Mouse (Mus musculus) lung, embryonic 14.5 days (tissue): ENCODE results near the gene Slc11a1. TPM values are rescaled to one million over a fixed set of nuclear protein-coding genes. Genes with fewer than 3 reads are reported as not detected.

Experiments used
- ATAC-seq: fragments of 200-750 bp; cut with Nextera tagmentation; 2 replicates; pipeline ENCODE4 v1.8.0; 2017; ENCODE audit warnings: mild to moderate bottlenecking, moderate TSS enrichment, moderate library complexity; ENCODE audit not compliant: insufficient read depth
- DNase-seq: peaks from one replicate; pipeline ENCODE4 v3.0.0-alpha.2; 2015
- H3K27ac ChIP-seq: fragments of 300-500 bp; sonication (generic); 2 replicates; pipeline ENCODE4 v1.5.1; 2014; ENCODE audit warnings: low read depth, mild to moderate bottlenecking, moderate library complexity
- H3K27me3 ChIP-seq: fragments of 300-500 bp; sonication (generic); 2 replicates; pipeline ENCODE4 v1.6.1; 2014; ENCODE audit warnings: low read length, control low read depth; ENCODE audit not compliant: insufficient read depth
- H3K36me3 ChIP-seq: fragments of 300-500 bp; sonication (generic); 2 replicates; pipeline ENCODE4 v1.6.1; 2014; ENCODE audit warnings: control low read depth; ENCODE audit not compliant: insufficient read depth
- H3K4me1 ChIP-seq: fragments of 300-500 bp; sonication (generic); 2 replicates; pipeline ENCODE4 v1.6.1; 2014; ENCODE audit warnings: antibody characterized with exemption, control low read depth; ENCODE audit not compliant: insufficient read depth
- H3K4me2 ChIP-seq: fragments of 300-500 bp; sonication (generic); 2 replicates; pipeline ENCODE4 v1.6.1; 2014; ENCODE audit warnings: mild to moderate bottlenecking
- H3K4me3 ChIP-seq: fragments of 300-500 bp; sonication (generic); 2 replicates; pipeline ENCODE4 v1.5.1; 2014; ENCODE audit warnings: low read depth, low read length
- H3K9ac ChIP-seq: fragments of 300-500 bp; sonication (generic); 2 replicates; pipeline ENCODE4 v1.6.1; 2014
- H3K9me3 ChIP-seq: fragments of 300-500 bp; sonication (generic); 2 replicates; pipeline ENCODE4 v1.6.1; 2016; ENCODE audit warnings: low read depth, low read length, control low read depth
- CTCF ChIP-seq: IDR thresholded peaks from 2 replicates; pipeline ENCODE4 v1.5.1; 2016; ENCODE audit warnings: antibody characterized with exemption, low read depth
- WGBS: fragments of 180-500 bp; shearing (Covaris S2); extraction: QIAGEN DNeasy Blood & Tissue Kit; methylation state at CpG from one replicate; pipeline ENCODE4 v1.1.7; 2014; 5-methylcytosine and 5-hydroxymethylcytosine counted together
- polyA plus RNA-seq: library from polyadenylated mRNA; unstranded; fragments of >200 nt; fragmentation: Nextera tagmentation; extraction: Ambion mirVana; gene quantifications from 2 replicates; pipeline ENCODE4 v1.2.1, GENCODE M21; 2014

Gene Slc11a1
- polyA plus RNA-seq, 1 experiment from 2014 or later = 3.5 TPM

- Histone ChIP-seq H3K4me2 (no peak overlapping the region), H3K27me3 (no peaks in the 10 kb centered on the region), H3K4me1 (no peaks in the 10 kb centered on the region), H3K27ac (no peak overlapping the region), H3K9me3 (no peaks in the 10 kb centered on the region), H3K9ac (no peak overlapping the region), H3K4me3 (no peak overlapping the region), H3K36me3 (no peaks in the 10 kb centered on the region)
- DNase-seq (no peak), ATAC-seq (no peak)
- TF ChIP-seq CTCF = no peak
- WGBS = 74% methylated on average over 7 of the region's 7 CpGs
These were observed 33.1 kb upstream of the Slc11a1 start for GRCm38 (mm10) chr1:74341898-74342297.

GRCm38 (mm10) chr1:74342308-74342707, 32.7 kb upstream of the Slc11a1 start:
- Histone ChIP-seq H3K4me1 (no peaks in the 10 kb centered on the region), H3K36me3 (0 out of 2 replicates have a peak, but pooled peaks cover under 1% of the 10 kb centered on the region), H3K4me3 (no peak overlapping the region), H3K4me2 (no peak overlapping the region), H3K9me3 (no peaks in the 10 kb centered on the region), H3K9ac (no peak overlapping the region), H3K27me3 (no peaks in the 10 kb centered on the region), H3K27ac (no peak overlapping the region)
- DNase-seq (no peak), ATAC-seq (no peak)
- no peak for TF ChIP-seq CTCF
- 83% methylated on average over 1 of the region's 1 CpGs for WGBS

DNA sequence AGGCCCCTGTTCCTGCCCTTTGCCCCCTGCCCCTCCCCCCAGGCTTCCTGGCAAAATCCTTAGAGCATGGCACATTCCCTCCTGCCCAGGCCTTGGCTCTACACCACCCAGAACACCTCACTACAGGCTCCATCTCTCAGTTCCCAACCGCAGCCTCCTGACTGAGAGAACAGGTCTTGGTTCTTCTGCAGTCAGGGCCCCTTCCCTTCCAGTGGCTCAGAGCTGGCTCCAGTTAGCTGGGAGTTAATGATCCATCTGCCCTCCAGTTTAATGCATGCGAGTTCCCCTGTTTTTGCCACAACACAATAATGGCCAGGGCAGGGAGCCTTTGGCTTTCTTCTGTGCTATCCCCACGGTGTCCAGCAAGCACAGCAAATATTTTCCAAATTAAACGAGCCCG, 31.8 kb upstream of the Slc11a1 start:
- Histone ChIP-seq H3K27me3 (no peaks in the 10 kb centered on the region), H3K9me3 (no peaks in the 10 kb centered on the region), H3K4me2 (no peak overlapping the region), H3K4me3 (no peak overlapping the region), H3K9ac (no peak overlapping the region), H3K4me1 (no peaks in the 10 kb centered on the region), H3K36me3 (0 out of 2 replicates have a peak, but pooled peaks cover 5% of the 10 kb centered on the region), H3K27ac (no peak overlapping the region)
- DNase-seq (no peak), ATAC-seq (no peak)
- 80% methylated on average over 5 of the region's 5 CpGs for WGBS
- TF ChIP-seq CTCF = no peak

- no peak for ATAC-seq
- H3K9me3 ChIP-seq = no peaks in the 10 kb centered on the region
- no peak overlapping the region for H3K27ac ChIP-seq
- no peak overlapping the region for H3K4me2 ChIP-seq
- DNase-seq = no peak
- H3K9ac ChIP-seq = no peak overlapping the region
- no peak for TF ChIP-seq CTCF
- 0 out of 2 replicates have a peak, but pooled peaks cover 5% of the 10 kb centered on the region for H3K36me3 ChIP-seq
- WGBS = 74% methylated on average over 11 of the region's 11 CpGs
- no peaks in the 10 kb centered on the region for H3K4me1 ChIP-seq
- no peak overlapping the region for H3K4me3 ChIP-seq
- H3K27me3 ChIP-seq = no peaks in the 10 kb centered on the region
These were observed 30.7 kb upstream of the Slc11a1 start for GRCm38 (mm10) chr1:74344163-74344916.

GRCm38 (mm10) chr1:74351185-74351769, 23.7 kb upstream of the Slc11a1 start:
- no peaks in the 10 kb centered on the region for H3K4me1 ChIP-seq
- no peaks in the 10 kb centered on the region for H3K9me3 ChIP-seq
- TF ChIP-seq CTCF = no peak
- no peak overlapping the region for H3K9ac ChIP-seq
- no peaks in the 10 kb centered on the region for H3K27me3 ChIP-seq
- ATAC-seq = no peak
- no peak overlapping the region for H3K4me2 ChIP-seq
- 93% methylated on average over 13 of the region's 13 CpGs for WGBS
- no peak for DNase-seq
- no peak overlapping the region for H3K4me3 ChIP-seq
- H3K27ac ChIP-seq = no peak overlapping the region
- H3K36me3 ChIP-seq = peaks cover 22% of the 10 kb centered on the region; the same call in 1 of the 2 replicates

GRCm38 (mm10) chr1:74352532-74353096, 22.4 kb upstream of the Slc11a1 start:
- H3K36me3 ChIP-seq = peaks cover 19% of the 10 kb centered on the region; the same call in 1 of the 2 replicates
- H3K4me3 ChIP-seq = no peak overlapping the region
- no peaks in the 10 kb centered on the region for H3K4me1 ChIP-seq
- DNase-seq (no peak), ATAC-seq (no peak)
- no peaks in the 10 kb centered on the region for H3K9me3 ChIP-seq
- H3K4me2 ChIP-seq = no peak overlapping the region
- no peak for TF ChIP-seq CTCF
- H3K27ac ChIP-seq = no peak overlapping the region
- no peak overlapping the region for H3K9ac ChIP-seq
- 74% methylated on average over 5 of the region's 5 CpGs for whole genome bisulfite sequencing
- H3K27me3 ChIP-seq = no peaks in the 10 kb centered on the region
